Mouse (Mus musculus): Measurements from ENCODE around the gene Ift43.

- TF ChIP-seq ZNF384 (IDR thresholded peaks at IDR 0.05; ENCODE audit: low read depth, low read length) (no peak), CHD2 (IDR thresholded peaks at IDR 0.05; ENCODE audit: low read depth, low read length) (no peak)
These were observed 107.4 kb downstream of the Ift43 start for GRCm38 (mm10) chr12:86189601-86190323.
